Mouse (Mus musculus) stomach, embryonic 14.5 days (tissue): Measurements from ENCODE around the gene Spag8. TPM values are rescaled to one million over a fixed set of nuclear protein-coding genes. Genes with fewer than 3 reads are reported as not detected.

ENCODE experiments used
- ATAC-seq: fragments of 200-750 bp; cut with Nextera tagmentation; 2 replicates; pipeline ENCODE4 v1.8.0; 2017; ENCODE audit warnings: low read depth, moderate TSS enrichment; ENCODE audit not compliant: insufficient number of reproducible peaks, insufficient read depth, low FRiP score
- H3K27ac ChIP-seq: fragments of 300-500 bp; sonication (generic); 2 replicates; pipeline ENCODE4 v1.5.1; 2014; ENCODE audit warnings: mild to moderate bottlenecking, low read length, moderate library complexity, mixed read lengths
- H3K27me3 ChIP-seq: fragments of 300-500 bp; sonication (generic); 2 replicates; pipeline ENCODE4 v1.6.1; 2014; ENCODE audit warnings: low read length, control low read depth, mixed read lengths; ENCODE audit not compliant: control insufficient read depth, insufficient read depth
- H3K36me3 ChIP-seq: fragments of 300-500 bp; sonication (generic); 2 replicates; pipeline ENCODE4 v1.6.1; 2014; ENCODE audit warnings: mild to moderate bottlenecking, control low read depth, low read length, moderate library complexity, mixed read lengths; ENCODE audit not compliant: control insufficient read depth, insufficient read depth
- H3K4me1 ChIP-seq: fragments of 300-500 bp; sonication (generic); 2 replicates; pipeline ENCODE4 v1.6.1; 2014; ENCODE audit warnings: low read length, control low read depth, mixed read lengths; ENCODE audit not compliant: control insufficient read depth, insufficient read depth
- H3K4me2 ChIP-seq: fragments of 300-500 bp; sonication (generic); replicated peaks from 2 replicates; pipeline ENCODE4 v1.6.1; 2014; ENCODE audit warnings: low read depth, low read length, control low read depth
- H3K4me3 ChIP-seq: fragments of 300-500 bp; sonication (generic); 2 replicates; pipeline ENCODE4 v1.5.1; 2014; ENCODE audit warnings: low read depth, low read length, control low read depth
- H3K9ac ChIP-seq: fragments of 300-500 bp; sonication (generic); replicated peaks from 2 replicates; pipeline ENCODE4 v1.6.1; 2014; ENCODE audit warnings: low read depth, mild to moderate bottlenecking, control low read depth, low read length, moderate library complexity, mixed read lengths
- H3K9me3 ChIP-seq: fragments of 300-500 bp; sonication (generic); 2 replicates; pipeline ENCODE4 v1.6.1; 2016; ENCODE audit warnings: low read depth, low read length, control low read depth; ENCODE audit not compliant: control insufficient read depth
- WGBS: fragments of 180-500 bp; shearing (Covaris S2); extraction: QIAGEN DNeasy Blood & Tissue Kit; methylation state at CpG from one replicate; pipeline ENCODE4 v1.1.7; 2014; 5-methylcytosine and 5-hydroxymethylcytosine counted together
- polyA plus RNA-seq: library from polyadenylated mRNA; unstranded; fragments of >200 nt; fragmentation: Nextera tagmentation; extraction: Ambion mirVana; gene quantifications from 2 replicates; pipeline ENCODE4 v1.2.1, GENCODE M21; 2014

The Spag8 gene
- polyA plus RNA-seq, 1 experiment from 2014 or later, result 1.7 TPM

DNA sequence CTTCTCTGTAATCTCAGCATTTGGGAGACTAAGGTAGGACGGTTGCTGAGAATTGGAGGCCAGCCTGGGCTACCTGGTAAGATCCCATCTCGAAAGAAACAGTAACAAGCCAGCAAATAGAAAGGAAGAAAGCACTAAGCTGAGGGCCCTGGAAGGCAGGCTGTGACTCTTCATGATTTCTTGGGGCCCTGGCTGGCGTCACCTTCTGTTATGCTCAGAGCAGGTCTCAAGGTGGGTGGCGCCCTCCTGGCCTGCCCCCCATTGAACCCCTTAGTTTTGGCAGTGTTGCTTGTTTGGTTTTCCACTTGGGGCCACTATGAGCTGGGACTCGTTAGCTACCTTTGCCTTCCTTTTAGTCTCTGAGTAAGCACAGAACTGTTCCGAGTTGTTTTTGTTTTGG, 16.6 kb downstream of the Spag8 start:
- Histone ChIP-seq H3K9me3 (no peaks in the 10 kb centered on the region), H3K4me1 (peaks cover 14% of the 10 kb centered on the region), H3K4me2 (no peak overlapping the region), H3K9ac (no peak overlapping the region), H3K27ac (no peak overlapping the region), H3K4me3 (no peak overlapping the region), H3K36me3 (no peaks in the 10 kb centered on the region), H3K27me3 (no peaks in the 10 kb centered on the region)
- no peak for ATAC-seq
- WGBS, result 72% methylated on average over 6 of the region's 6 CpGs

DNA sequence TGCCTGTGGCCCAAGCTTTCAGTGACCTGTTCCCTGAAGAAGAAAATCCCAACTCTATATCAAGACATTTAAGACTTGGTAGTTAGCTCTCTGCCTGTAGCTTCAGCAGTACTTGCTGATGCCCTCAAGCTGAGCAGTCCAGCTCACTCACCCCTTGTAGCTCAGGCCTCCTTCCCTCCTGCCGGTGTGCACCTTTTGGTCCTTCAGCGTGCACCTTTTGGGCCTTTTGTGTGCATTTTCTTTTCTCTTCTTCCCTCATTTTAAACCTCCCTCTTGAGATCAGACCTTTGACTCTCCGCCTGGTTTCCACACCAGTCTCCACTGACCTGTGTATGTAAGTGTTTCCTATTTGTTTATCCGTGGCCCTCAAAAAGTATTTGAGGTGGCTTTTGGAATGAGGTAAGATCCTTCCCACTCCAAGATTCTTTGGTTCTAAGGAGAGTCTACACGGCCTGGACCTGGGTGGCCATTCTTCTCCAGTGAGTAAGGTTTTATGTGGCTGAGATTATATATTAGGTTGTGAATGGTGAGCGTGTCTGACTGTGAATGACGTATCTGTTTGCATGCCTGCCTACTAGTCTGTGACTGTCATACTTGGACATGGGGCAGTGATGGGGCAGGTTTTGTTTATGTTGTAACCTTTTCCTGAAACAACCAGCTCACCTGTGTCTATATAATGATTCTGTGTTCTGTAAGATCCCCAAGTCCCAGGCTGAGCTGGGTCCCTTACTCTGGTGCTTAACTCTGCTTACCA, 18.6 kb downstream of the Spag8 start:
- Histone ChIP-seq H3K4me1 (peaks cover 16% of the 10 kb centered on the region), H3K4me3 (no peak overlapping the region), H3K4me2 (no peak overlapping the region), H3K36me3 (no peaks in the 10 kb centered on the region), H3K27me3 (no peaks in the 10 kb centered on the region), H3K27ac (no peak overlapping the region), H3K9ac (no peak overlapping the region), H3K9me3 (no peaks in the 10 kb centered on the region)
- WGBS, result 80% methylated on average over 7 of the region's 7 CpGs
- no peak for ATAC-seq

DNA sequence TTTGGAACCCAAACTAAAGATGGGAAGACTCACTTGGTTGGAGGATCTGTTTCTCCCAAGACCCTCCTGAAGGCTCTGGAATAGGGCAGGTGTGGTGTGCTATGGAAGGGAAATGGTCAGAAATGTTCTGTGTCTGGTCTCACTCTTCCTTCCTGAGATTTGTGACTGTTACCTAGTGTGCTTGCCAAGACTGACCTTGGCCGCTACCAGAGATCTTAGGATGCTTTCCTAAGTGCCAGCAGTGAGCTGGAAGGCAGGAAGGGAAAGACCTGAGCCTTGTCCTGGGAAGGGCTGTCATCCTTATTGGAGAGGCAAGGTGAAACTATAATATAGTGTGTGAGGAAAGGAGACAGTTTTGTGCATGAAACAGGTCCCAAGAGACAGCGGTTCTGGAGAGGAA, 19.7 kb downstream of the Spag8 start:
- Histone ChIP-seq H3K27me3 (no peaks in the 10 kb centered on the region), H3K36me3 (no peaks in the 10 kb centered on the region), H3K4me3 (no peak overlapping the region), H3K27ac (no peak overlapping the region), H3K4me2 (no peak overlapping the region), H3K9me3 (no peaks in the 10 kb centered on the region), H3K4me1 (peaks cover 16% of the 10 kb centered on the region), H3K9ac (no peak overlapping the region)
- ATAC-seq, result no peak
- WGBS, result 90% methylated on average over 2 of the region's 2 CpGs

DNA sequence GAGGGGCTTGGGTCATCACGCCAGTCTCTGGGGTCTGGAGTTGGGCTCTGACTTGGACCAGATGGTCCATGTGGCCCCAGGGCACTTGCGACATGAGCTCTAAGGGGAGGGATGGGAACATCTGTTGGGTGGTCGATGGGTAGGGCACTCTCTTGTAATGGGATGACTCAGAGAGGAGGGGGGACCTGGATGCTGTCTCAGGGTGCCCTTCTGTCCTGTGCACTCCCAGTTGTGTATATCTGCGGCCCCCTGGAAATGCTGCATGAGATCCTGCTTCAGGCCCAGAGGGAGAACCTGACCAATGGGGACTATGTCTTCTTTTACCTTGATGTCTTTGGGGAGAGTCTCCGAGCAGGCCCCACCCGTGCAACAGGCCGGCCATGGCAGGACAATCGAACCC, 20.1 kb downstream of the Spag8 start:
- H3K4me2 ChIP-seq, result 0 out of 2 replicates have a peak overlapping the region, but pooled peaks have one; percentile 86
- no peak overlapping the region for H3K4me3 ChIP-seq
- no peaks in the 10 kb centered on the region for H3K27me3 ChIP-seq
- peaks cover 16% of the 10 kb centered on the region for H3K4me1 ChIP-seq
- no peak overlapping the region for H3K9ac ChIP-seq
- H3K27ac ChIP-seq, result no peak overlapping the region
- ATAC-seq, result no peak
- no peaks in the 10 kb centered on the region for H3K9me3 ChIP-seq
- 85% methylated on average over 8 of the region's 8 CpGs for WGBS
- H3K36me3 ChIP-seq, result no peaks in the 10 kb centered on the region

DNA sequence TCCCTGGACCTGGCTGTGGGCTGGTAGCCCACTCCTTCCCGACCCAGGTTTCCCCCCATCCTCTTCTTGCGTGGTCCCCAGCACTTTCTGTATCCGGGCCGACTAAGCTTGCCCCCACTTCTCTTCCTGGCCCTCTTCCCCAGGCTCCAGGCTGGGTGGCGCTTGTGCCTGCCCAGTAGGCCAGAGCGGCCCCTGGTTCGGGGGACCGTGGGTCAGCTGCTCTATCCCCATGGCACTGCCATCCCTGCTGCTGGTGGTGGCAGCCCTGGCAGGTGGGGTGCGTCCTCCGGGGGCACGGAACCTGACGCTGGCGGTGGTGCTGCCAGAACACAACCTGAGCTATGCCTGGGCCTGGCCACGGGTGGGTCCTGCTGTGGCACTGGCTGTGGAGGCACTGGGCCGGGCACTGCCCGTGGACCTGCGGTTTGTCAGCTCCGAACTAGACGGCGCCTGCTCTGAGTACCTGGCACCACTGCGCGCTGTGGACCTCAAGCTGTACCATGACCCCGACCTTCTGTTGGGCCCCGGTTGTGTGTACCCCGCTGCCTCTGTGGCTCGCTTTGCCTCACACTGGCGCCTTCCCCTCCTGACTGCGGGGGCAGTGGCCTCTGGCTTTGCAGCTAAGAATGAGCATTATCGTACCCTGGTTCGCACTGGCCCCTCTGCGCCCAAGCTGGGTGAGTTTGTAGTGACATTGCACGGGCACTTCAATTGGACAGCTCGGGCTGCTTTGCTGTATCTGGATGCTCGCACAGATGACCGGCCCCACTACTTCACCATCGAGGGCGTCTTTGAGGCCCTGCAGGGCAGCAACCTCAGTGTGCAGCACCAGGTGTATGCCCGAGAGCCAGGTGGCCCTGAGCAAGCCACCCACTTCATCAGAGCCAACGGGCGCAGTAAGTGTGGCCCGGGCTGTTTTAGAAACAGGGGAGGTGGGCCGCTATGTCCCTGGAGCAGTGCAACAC, 21.2 kb downstream of the Spag8 start:
- Histone ChIP-seq H3K36me3 (no peaks in the 10 kb centered on the region), H3K27me3 (no peaks in the 10 kb centered on the region), H3K9ac (peak overlapping the region; percentile 76), H3K4me2 (peak overlapping the region; percentile 86), H3K4me3 (peak overlapping the region; percentile 57), H3K9me3 (no peaks in the 10 kb centered on the region), H3K4me1 (peaks cover 16% of the 10 kb centered on the region), H3K27ac (no peak overlapping the region; the same call in 1 of the 2 replicates)
- WGBS, result 47% methylated on average over 42 of the region's 42 CpGs
- ATAC-seq, result peak; percentile 10; the same call in 1 of the 2 replicates

DNA sequence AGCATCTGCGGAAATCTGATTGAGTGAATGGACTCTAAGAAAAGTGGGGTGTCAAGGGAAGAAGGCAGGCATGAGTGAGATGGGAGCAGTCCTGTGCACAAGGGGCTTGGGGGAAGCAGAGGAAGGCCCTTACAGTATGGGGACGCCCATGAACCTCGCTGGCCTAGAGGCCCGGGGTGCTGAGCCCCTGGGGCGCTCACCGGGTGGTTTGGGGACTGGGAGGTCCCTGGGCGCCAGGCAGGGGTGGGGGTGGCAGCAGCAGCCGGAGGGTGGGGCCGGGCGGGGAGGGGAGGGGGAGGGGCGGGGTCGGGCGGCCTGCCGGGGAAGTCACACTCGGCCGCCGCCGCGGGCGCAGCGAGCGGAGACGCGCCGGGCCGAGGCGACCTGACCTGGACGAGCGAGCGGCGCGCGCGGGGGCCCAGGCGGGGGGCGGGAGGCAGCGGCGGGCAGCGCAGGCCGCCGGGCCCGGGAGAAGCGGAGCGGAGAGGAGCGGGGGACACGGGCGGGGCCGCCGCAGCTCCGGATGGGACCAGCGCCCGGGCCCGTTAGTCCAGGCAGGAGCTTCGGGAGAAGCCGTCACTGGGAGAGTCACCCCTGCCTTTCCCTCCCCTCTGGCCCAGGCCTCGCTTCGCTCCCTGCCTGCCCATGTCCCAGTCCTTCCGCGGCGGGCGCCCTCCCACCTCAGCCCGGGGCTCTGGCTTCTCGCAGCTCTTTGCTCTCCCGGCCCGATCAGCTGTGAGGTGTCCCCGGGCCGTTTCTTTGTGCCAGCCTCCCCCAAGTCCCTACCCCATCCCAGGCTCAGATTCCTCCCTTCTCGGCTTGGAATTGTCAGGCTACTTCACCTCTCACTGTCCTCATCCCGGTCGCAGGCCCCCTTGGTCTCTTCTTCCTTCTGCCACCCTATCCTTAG, 22.1 kb downstream of the Spag8 start, which contains the start of gene Npr2:
TSS of gene Npr2 (plus strand) at position 890 of the 910 bp plus-strand sequence.
- peak within 1 kb of the TSS; percentile 57 for H3K4me3 ChIP-seq
- H3K9ac ChIP-seq, result peak within 1 kb of the TSS; percentile 76
- 2% methylated on average over 54 of the region's 70 CpGs for WGBS
- ATAC-seq, result peak; percentile 54; the same call in 1 of the 2 replicates
- H3K27ac ChIP-seq, result peak within 1 kb of the TSS; percentile 61
- peaks cover 16% of the 10 kb centered on the region for H3K4me1 ChIP-seq
- no peaks in the 10 kb centered on the region for H3K9me3 ChIP-seq
- no peaks in the 10 kb centered on the region for H3K36me3 ChIP-seq
- H3K4me2 ChIP-seq, result peak within 1 kb of the TSS; percentile 86
- no peaks in the 10 kb centered on the region for H3K27me3 ChIP-seq

DNA sequence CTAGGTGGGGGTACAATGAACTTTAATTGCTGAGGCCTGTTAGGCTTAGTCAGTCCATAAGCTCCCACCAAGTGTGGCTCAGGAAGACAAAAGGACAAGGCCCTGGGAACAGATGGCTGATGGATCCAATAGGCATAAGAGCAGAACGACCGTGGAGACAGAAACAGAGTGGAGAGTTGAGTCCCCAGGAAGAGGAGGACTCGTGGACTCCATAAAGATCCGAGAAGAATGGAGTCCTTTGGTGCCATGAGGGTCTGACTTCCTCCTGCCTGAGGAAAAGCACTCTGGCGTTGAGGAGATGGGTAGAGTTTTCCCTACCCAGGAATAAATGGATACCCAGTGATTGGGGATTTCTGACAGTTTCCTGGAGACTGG, 22.7 kb downstream of the Spag8 start:
- Histone ChIP-seq H3K9me3 (peaks cover under 1% of the 10 kb centered on the region), H3K4me1 (peaks cover 16% of the 10 kb centered on the region), H3K27me3 (no peaks in the 10 kb centered on the region), H3K4me2 (peak overlapping the region; percentile 86; the same call in 1 of the 2 replicates), H3K9ac (no peak overlapping the region), H3K36me3 (no peaks in the 10 kb centered on the region), H3K27ac (peak overlapping the region; percentile 61), H3K4me3 (peak overlapping the region; percentile 57; the same call in 1 of the 2 replicates)
- 30% methylated on average over 5 of the region's 5 CpGs for WGBS
- ATAC-seq, result no peak
